Mouse (Mus musculus): ENCODE data around the gene Dbr1. TPM values are rescaled to one million over a fixed set of nuclear protein-coding genes. Genes with fewer than 3 reads are reported as not detected.

Dbr1 gene
- polyA plus RNA-seq, 1 experiment from 2014 or later, result 36.5 TPM

DNA sequence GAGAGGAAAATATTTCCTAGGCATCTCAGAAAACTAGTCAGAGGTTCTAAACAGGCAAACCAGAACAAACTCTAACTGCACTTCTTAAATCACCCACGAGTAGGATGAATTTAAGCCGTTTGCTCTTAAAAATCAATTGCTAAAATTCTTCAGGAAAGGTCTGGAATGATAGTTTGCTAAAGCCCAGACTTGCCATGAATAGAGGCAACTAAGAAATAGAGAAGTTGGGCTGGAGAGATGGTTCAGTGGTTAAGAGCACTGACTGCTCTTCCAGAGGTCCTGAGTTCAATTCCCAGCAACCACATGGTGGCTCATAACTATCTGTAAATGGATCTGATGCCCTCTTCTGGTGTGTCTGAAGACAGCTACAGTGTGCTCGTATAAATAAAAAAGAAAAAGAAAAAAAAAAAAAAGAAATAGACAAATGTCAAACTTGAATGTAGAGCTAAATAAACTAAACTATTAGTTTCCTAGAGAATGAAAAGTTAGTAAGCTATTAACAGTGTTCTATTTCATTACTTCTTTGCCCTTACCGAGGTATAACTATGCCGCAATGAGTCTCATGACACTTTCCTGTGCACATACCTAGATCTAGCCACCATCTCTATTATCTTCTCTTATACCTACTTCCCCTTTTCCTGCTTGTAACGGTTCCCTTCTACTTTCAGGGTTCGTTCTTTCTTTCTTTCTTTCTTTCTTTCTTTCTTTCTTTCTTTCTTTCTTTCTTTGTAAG lies 16.6 kb upstream of the Dbr1 start:
- H3K9ac ChIP-seq (ENCODE audit: low read depth, low read length), result no peak overlapping the region
- H3K9me3 ChIP-seq (ENCODE audit: control insufficient read depth, low read length), result no peaks in the 10 kb centered on the region
- peaks cover 40% of the 10 kb centered on the region for H3K4me1 ChIP-seq (replicated peaks; ENCODE audit: control insufficient read depth, insufficient read depth, low read length)
- no peak for ATAC-seq (replicated peaks; ENCODE audit: low FRiP score)
- H3K4me3 ChIP-seq (ENCODE audit: low read depth, low read length), result no peak overlapping the region
- peak overlapping the region; percentile 46 for H3K4me2 ChIP-seq
- WGBS, result 56% methylated on average over 7 of the region's 7 CpGs
- no peaks in the 10 kb centered on the region for H3K36me3 ChIP-seq (ENCODE audit: control insufficient read depth, insufficient read depth, low read length)
- H3K27ac ChIP-seq (ENCODE audit: low read depth, low read length), result 0 out of 2 replicates have a peak overlapping the region, but pooled peaks have one; percentile 28
- H3K27me3 ChIP-seq (replicated peaks; ENCODE audit: control insufficient read depth, insufficient read depth, low read length), result no peaks in the 10 kb centered on the region
- no peak for DNase-seq (ENCODE audit: low spot score)

DNA sequence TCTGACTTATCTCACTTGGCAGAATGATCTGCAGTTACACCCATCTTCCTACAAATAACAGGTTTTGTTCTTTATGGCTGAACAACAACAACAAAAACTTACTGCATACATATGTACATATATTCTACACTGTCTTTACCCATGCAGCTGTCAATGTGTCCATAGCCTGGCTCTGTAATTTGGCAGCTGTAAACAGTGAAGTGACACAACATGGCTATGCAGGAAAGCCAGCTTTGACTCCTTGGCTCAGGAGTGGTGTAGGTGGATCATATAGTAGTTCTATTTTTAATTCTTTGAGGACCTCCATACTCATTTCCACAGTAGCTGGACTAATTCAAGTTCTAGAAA lies 16.1 kb upstream of the Dbr1 start:
- H3K27ac ChIP-seq (ENCODE audit: low read depth, low read length), result peak overlapping the region; percentile 28; the same call in 1 of the 2 replicates

DNA sequence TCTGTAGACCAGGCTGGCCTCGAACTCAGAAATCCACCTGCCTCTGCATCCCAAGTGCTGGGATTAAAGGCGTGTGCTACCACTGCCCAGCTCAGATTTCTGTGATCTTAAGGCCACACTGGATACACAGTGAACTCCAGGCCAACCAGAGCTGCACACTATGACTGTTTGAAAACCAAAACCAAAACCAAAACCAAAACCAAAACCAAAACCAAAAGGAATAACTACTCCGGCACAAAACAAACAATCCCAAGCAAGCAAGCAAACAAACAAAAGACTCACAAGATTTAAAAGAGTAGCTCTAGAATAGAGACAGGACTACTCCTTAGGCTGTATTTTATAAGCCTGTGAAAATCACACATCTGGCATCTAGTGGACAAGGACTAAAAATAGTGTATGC lies 15.2 kb upstream of the Dbr1 start:
- Histone ChIP-seq H3K4me1 (replicated peaks; ENCODE audit: control insufficient read depth, insufficient read depth, low read length) (peaks cover 31% of the 10 kb centered on the region), H3K27me3 (replicated peaks; ENCODE audit: control insufficient read depth, insufficient read depth, low read length) (no peaks in the 10 kb centered on the region), H3K27ac (ENCODE audit: low read depth, low read length) (no peak overlapping the region), H3K36me3 (ENCODE audit: control insufficient read depth, insufficient read depth, low read length) (no peaks in the 10 kb centered on the region), H3K9me3 (ENCODE audit: control insufficient read depth, low read length) (no peaks in the 10 kb centered on the region), H3K9ac (ENCODE audit: low read depth, low read length) (no peak overlapping the region), H3K4me2 (peak overlapping the region; percentile 9; the same call in 1 of the 2 replicates), H3K4me3 (ENCODE audit: low read depth, low read length) (no peak overlapping the region)
- no peak for DNase-seq (ENCODE audit: low spot score)
- 84% methylated on average over 3 of the region's 3 CpGs for WGBS
- ATAC-seq (replicated peaks; ENCODE audit: low FRiP score), result no peak

More for the DNA sequence above, 16.1 kb upstream of the Dbr1 start:
- Histone ChIP-seq H3K27me3 (replicated peaks; ENCODE audit: control insufficient read depth, insufficient read depth, low read length) (no peaks in the 10 kb centered on the region), H3K9ac (ENCODE audit: low read depth, low read length) (no peak overlapping the region), H3K4me2 (peak overlapping the region; percentile 46), H3K36me3 (ENCODE audit: control insufficient read depth, insufficient read depth, low read length) (no peaks in the 10 kb centered on the region), H3K4me1 (replicated peaks; ENCODE audit: control insufficient read depth, insufficient read depth, low read length) (peaks cover 35% of the 10 kb centered on the region), H3K9me3 (ENCODE audit: control insufficient read depth, low read length) (no peaks in the 10 kb centered on the region), H3K4me3 (ENCODE audit: low read depth, low read length) (no peak overlapping the region)
- ATAC-seq (replicated peaks; ENCODE audit: low FRiP score), result no peak
- DNase-seq (ENCODE audit: low spot score), result no peak

DNA sequence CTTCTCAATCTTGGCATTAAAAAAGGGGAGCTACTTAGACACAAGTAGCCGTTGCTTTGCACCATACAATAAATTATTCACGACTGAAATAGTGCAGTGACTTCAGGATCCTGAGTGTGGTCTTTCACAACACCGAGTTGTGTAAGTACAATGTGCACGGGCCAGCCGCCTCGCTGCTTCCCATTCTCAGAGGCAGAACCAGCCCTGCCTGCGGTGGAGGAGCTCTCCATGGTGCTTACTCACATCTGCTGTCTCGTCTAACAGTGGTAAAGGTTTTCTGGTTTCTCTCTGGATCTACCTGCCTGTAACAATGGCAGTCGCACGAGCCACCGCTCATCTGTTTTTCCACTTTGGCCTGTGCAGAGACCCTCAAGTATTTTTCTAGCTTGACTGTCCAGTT lies 11.9 kb upstream of the Dbr1 start:
- H3K4me3 ChIP-seq (ENCODE audit: low read depth, low read length), result no peak overlapping the region
- ATAC-seq (replicated peaks; ENCODE audit: low FRiP score) (no peak), DNase-seq (ENCODE audit: low spot score) (peak; percentile 72)
- H3K4me2 ChIP-seq, result peak overlapping the region; percentile 17; the same call in 1 of the 2 replicates
- 13% methylated on average over 11 of the region's 11 CpGs for WGBS
- H3K4me1 ChIP-seq (replicated peaks; ENCODE audit: control insufficient read depth, insufficient read depth, low read length), result peaks cover 17% of the 10 kb centered on the region
- H3K9me3 ChIP-seq (ENCODE audit: control insufficient read depth, low read length), result no peaks in the 10 kb centered on the region
- H3K27ac ChIP-seq (ENCODE audit: low read depth, low read length), result no peak overlapping the region
- H3K9ac ChIP-seq (ENCODE audit: low read depth, low read length), result no peak overlapping the region
- no peaks in the 10 kb centered on the region for H3K36me3 ChIP-seq (ENCODE audit: control insufficient read depth, insufficient read depth, low read length)
- H3K27me3 ChIP-seq (replicated peaks; ENCODE audit: control insufficient read depth, insufficient read depth, low read length), result no peaks in the 10 kb centered on the region

DNA sequence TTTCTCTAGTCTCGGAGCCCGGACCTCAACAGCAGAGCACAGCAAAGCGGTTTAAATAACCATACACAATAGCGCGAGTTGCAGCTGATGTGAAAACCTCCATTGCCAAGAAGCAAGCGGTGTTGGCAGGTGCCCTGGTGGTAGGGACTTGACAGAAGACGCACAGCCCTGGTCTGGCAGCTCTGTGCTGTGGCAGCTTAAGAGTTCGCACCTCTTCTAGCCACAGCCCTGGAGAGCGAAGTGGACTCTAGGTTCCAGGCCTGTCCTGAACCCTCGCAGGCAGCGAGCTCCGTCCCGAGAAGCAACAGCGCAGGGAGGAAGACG lies 7.6 kb upstream of the Dbr1 start:
- no peaks in the 10 kb centered on the region for H3K27me3 ChIP-seq (replicated peaks; ENCODE audit: control insufficient read depth, insufficient read depth, low read length)
- no peak for DNase-seq (ENCODE audit: low spot score)
- peaks cover 20% of the 10 kb centered on the region for H3K4me1 ChIP-seq (replicated peaks; ENCODE audit: control insufficient read depth, insufficient read depth, low read length)
- H3K9me3 ChIP-seq (ENCODE audit: control insufficient read depth, low read length), result no peaks in the 10 kb centered on the region
- WGBS, result 1% methylated on average over 14 of the region's 15 CpGs
- H3K4me3 ChIP-seq (ENCODE audit: low read depth, low read length), result peak overlapping the region; percentile 97
- ATAC-seq (replicated peaks; ENCODE audit: low FRiP score), result peak; percentile 55
- peak overlapping the region; percentile 96 for H3K9ac ChIP-seq (ENCODE audit: low read depth, low read length)
- peak overlapping the region; percentile 95 for H3K27ac ChIP-seq (ENCODE audit: low read depth, low read length)
- H3K36me3 ChIP-seq (ENCODE audit: control insufficient read depth, insufficient read depth, low read length), result no peaks in the 10 kb centered on the region
- H3K4me2 ChIP-seq, result peak overlapping the region; percentile 65

DNA sequence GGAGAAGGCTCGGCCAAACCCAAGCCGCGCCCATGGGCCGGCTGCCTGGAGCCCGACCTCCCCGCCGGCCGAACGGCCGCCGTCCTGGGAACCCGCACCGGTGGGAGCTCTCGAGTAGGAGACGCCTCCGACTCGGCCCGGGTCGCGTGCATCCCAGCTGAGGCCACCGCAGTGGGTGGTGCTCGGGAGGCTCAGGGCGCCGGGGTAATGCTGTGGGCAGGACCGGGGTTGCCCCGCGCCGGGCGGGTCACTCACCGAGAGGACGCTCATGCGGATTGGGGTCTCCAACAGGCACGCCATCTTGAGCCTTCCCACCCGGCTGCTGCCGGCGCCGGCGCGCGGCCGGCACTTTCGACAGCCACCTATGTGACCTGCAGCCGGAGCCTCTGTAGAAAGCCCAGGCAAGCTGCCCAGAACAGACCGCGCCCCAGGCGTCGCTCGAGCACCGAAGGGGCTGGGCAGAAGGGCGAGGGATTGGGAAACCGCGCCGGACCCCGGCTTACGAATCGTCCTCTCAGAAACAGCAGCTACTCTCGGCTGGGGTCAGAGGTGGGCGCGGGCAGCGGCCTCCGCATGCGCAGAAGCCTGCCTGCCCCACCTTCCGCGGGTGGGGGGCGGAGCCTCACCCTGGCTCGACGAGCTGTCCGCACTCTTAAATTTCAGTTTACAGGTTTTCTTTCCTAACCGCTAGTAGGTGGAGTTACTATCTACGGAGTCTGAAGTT lies 7.1 kb upstream of the Dbr1 start, which contains the start of gene Armc8:
Gene Armc8, minus strand, starts transcription at position 553 of the 724 bp plus-strand sequence.
- H3K4me1 ChIP-seq (replicated peaks; ENCODE audit: control insufficient read depth, insufficient read depth, low read length), result peaks cover 18% of the 10 kb centered on the region
- DNase-seq (ENCODE audit: low spot score), result peak; percentile 94
- H3K9me3 ChIP-seq (ENCODE audit: control insufficient read depth, low read length), result no peaks in the 10 kb centered on the region
- peak; percentile 93 for ATAC-seq (replicated peaks; ENCODE audit: low FRiP score)
- peak within 1 kb of the TSS; percentile 97 for H3K4me3 ChIP-seq (ENCODE audit: low read depth, low read length)
- H3K36me3 ChIP-seq (ENCODE audit: control insufficient read depth, insufficient read depth, low read length), result no peaks in the 10 kb centered on the region
- peak within 1 kb of the TSS; percentile 95 for H3K27ac ChIP-seq (ENCODE audit: low read depth, low read length)
- H3K9ac ChIP-seq (ENCODE audit: low read depth, low read length), result peak within 1 kb of the TSS; percentile 96
- H3K27me3 ChIP-seq (replicated peaks; ENCODE audit: control insufficient read depth, insufficient read depth, low read length), result no peaks in the 10 kb centered on the region
- H3K4me2 ChIP-seq, result peak within 1 kb of the TSS; percentile 65
- under 1% methylated on average over 70 of the region's 70 CpGs for WGBS

DNA sequence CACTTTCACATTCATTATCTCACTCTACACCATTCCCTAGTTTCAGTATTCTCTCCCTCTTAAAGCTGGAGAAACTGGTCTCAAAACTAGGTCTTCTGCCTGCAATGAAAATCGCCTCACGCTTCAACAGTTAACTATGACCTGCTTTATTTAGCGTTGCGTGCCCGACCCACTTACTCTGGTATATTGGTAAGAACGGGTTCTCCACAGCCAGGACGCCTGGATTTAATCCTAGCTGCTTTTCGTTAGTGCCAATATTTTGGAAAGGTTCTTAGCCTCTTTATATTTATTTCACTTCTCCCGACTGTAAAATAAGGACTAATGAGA lies 6.6 kb upstream of the Dbr1 start:
- no peak for DNase-seq (ENCODE audit: low spot score)
- peak overlapping the region; percentile 65 for H3K4me2 ChIP-seq
- no peak for ATAC-seq (replicated peaks; ENCODE audit: low FRiP score)
- H3K27me3 ChIP-seq (replicated peaks; ENCODE audit: control insufficient read depth, insufficient read depth, low read length), result no peaks in the 10 kb centered on the region
- H3K4me3 ChIP-seq (ENCODE audit: low read depth, low read length), result peak overlapping the region; percentile 97
- no peaks in the 10 kb centered on the region for H3K9me3 ChIP-seq (ENCODE audit: control insufficient read depth, low read length)
- peak overlapping the region; percentile 96 for H3K9ac ChIP-seq (ENCODE audit: low read depth, low read length)
- H3K4me1 ChIP-seq (replicated peaks; ENCODE audit: control insufficient read depth, insufficient read depth, low read length), result peaks cover 13% of the 10 kb centered on the region
- peak overlapping the region; percentile 95 for H3K27ac ChIP-seq (ENCODE audit: low read depth, low read length)
- H3K36me3 ChIP-seq (ENCODE audit: control insufficient read depth, insufficient read depth, low read length), result no peaks in the 10 kb centered on the region
- WGBS, result 2% methylated on average over 9 of the region's 9 CpGs

DNA sequence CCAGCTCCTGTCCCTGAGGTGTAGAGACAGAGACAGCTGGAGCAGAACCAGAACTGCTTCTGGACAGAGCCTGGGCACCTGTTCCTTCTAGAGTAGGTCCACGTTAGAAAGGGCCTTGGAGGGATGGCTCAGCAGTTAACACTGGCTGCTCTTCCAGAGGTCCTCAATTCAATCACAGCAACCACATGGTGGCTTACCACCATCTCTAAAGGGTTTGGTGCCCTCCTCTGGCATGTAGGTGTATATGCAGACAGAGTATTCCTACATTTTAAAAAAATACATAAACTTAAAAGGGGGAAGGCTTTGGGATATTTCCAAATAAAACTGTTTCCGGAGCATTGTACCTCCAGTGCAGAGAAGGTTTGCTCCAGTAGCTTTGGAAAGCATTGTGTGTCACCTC lies 5.1 kb downstream of the Dbr1 start:
- Histone ChIP-seq H3K9me3 (ENCODE audit: control insufficient read depth, low read length) (no peaks in the 10 kb centered on the region), H3K36me3 (ENCODE audit: control insufficient read depth, insufficient read depth, low read length) (peaks cover 27% of the 10 kb centered on the region), H3K4me1 (replicated peaks; ENCODE audit: control insufficient read depth, insufficient read depth, low read length) (peaks cover 9% of the 10 kb centered on the region), H3K27me3 (replicated peaks; ENCODE audit: control insufficient read depth, insufficient read depth, low read length) (no peaks in the 10 kb centered on the region), H3K9ac (ENCODE audit: low read depth, low read length) (no peak overlapping the region), H3K4me2 (no peak overlapping the region), H3K4me3 (ENCODE audit: low read depth, low read length) (no peak overlapping the region), H3K27ac (ENCODE audit: low read depth, low read length) (no peak overlapping the region)
- 51% methylated on average over 2 of the region's 2 CpGs for WGBS
- ATAC-seq (replicated peaks; ENCODE audit: low FRiP score), result no peak
- DNase-seq (ENCODE audit: low spot score), result no peak
